8 mouse cellular contexts compared by ENCODE assay signal in the genomic region with DNA sequence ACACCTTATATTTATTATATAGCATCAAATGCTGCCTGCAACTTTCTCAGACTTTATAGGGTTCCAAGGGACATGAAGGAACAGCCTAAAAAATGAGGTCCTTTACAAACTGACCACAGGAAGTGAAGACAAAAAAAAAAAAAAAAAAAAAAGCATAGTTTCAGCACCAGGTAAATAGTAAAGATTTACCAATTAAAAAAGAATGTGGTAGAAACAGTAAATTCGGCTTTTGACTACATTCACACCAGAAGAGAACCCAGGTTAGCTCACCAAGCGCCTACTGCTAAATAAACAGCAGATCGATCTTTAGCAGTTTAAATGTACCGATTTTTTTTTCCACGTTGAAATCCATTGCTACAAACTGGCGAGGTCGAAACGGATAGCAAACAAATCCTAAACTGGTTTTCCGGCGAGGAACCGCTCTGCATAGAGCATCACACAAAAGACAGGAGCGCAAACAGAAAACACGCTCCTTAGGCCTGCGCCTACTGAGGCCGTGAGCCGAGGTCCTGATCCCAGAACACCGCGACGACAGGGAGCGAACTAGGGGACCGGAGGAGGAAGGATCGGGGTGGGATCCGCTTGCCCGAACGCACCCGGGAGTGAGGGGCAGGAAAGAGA. TPM values are rescaled to one million over a fixed set of nuclear protein-coding genes. Genes with fewer than 3 reads are reported as not detected.
DNase-seq lines count a peak whose midpoint lies in the region; ATAC-seq and TF ChIP-seq lines count a peak whose summit lies in the region.

No protein-coding gene starts in this region.

- peak; percentile 57 for ATAC-seq in heart, embryonic 12.5 days (ENCODE audit: insufficient number of reproducible peaks, low FRiP score)
- ATAC-seq in erythroblast, adult 5-6 weeks (replicated peaks; ENCODE audit: low FRiP score, poor library complexity, severe bottlenecking) = peak; percentile 39
- ATAC-seq in liver, embryonic 11.5 days (replicated peaks; ENCODE audit: low FRiP score) = peak; percentile 54
- peak; percentile 20; the same call in 1 of the 2 replicates for ATAC-seq in stomach, embryonic 15.5 days (ENCODE audit: insufficient read depth, low FRiP score, low read depth)

- dilution Hi-C loops in CH12.LX (cut with MboI; ENCODE audit: extremely low pct_ligation_motif_present, extremely low pct_unique_long_range_greater_than_20kb, low sequenced_read_pairs) = no loop called here

- under 1% methylated on average over 26 of the region's 26 CpGs for WGBS in heart, embryonic 12.5 days
- WGBS in liver, embryonic 11.5 days = under 1% methylated on average over 26 of the region's 26 CpGs
- under 1% methylated on average over 26 of the region's 26 CpGs for WGBS in stomach, embryonic 15.5 days

- no peak for TF ChIP-seq POLR2A in CH12.LX (IDR thresholded peaks at IDR 0.05; ENCODE audit: low read depth, low read length)

- no peak for TF ChIP-seq CTCF in CH12.LX (conservative IDR thresholded peaks at IDR 0.05 in 1 of 2, IDR thresholded peaks at IDR 0.05 in 1 of 2; ENCODE audit: low read depth in 2 of 2, low read length in 2 of 2)

- peak overlapping the region; percentile 93 for H3K27ac ChIP-seq in heart, embryonic 12.5 days (ENCODE audit: poor library complexity, severe bottlenecking)
- peak overlapping the region; percentile 76 for H3K27ac ChIP-seq in CH12.LX (ENCODE audit: insufficient read depth, low read depth)
- H3K27ac ChIP-seq in liver, embryonic 11.5 days (ENCODE audit: low read depth, low read length) = peak overlapping the region; percentile 96
- H3K27ac ChIP-seq in stomach, embryonic 15.5 days = peak overlapping the region; percentile 99

- TF ChIP-seq RAD21 in CH12.LX (IDR thresholded peaks at IDR 0.05; ENCODE audit: low read depth, low read length) = no peak

- H3K4me1 ChIP-seq in heart, embryonic 12.5 days (replicated peaks) = peaks cover 19% of the 10 kb centered on the region
- H3K4me1 ChIP-seq in CH12.LX (ENCODE audit: control insufficient read depth in 1 of 2, insufficient read depth in 2 of 2) = peaks cover 0 to 16% of the 10 kb centered on the region in 2 experiments; a peak in 2 of 4 replicates
- H3K4me1 ChIP-seq in liver, embryonic 11.5 days (replicated peaks; ENCODE audit: control insufficient read depth, insufficient read depth, low read length) = peaks cover 13% of the 10 kb centered on the region
- peaks cover 6% of the 10 kb centered on the region; the same call in 1 of the 2 replicates for H3K4me1 ChIP-seq in stomach, embryonic 15.5 days

- in situ Hi-C loops in CH12.LX (cut with MboI; ENCODE audit: low pct_ligation_motif_present, low pct_unique_long_range_greater_than_20kb, low sequenced_read_pairs) = no loop called here

- H3K4me3 ChIP-seq in heart, embryonic 12.5 days = peak overlapping the region; percentile 72
- peak overlapping the region; percentile 86 to 90 (median 87) for H3K4me3 ChIP-seq in CH12.LX (replicated peaks in 1 of 3; ENCODE audit: low read depth in 2 of 3, low read length in 2 of 3, poor library complexity in 1 of 3)
- H3K4me3 ChIP-seq in liver, embryonic 11.5 days (ENCODE audit: low read depth, low read length) = peak overlapping the region; percentile 74
- peak overlapping the region; percentile 89 for H3K4me3 ChIP-seq in stomach, embryonic 15.5 days (replicated peaks)

- H3K27me3 ChIP-seq in heart, embryonic 12.5 days (replicated peaks) = no peaks in the 10 kb centered on the region
- no peaks in the 10 kb centered on the region for H3K27me3 ChIP-seq in CH12.LX (replicated peaks)
- no peaks in the 10 kb centered on the region for H3K27me3 ChIP-seq in liver, embryonic 11.5 days (replicated peaks; ENCODE audit: control insufficient read depth, insufficient read depth, low read length)
- H3K27me3 ChIP-seq in stomach, embryonic 15.5 days (replicated peaks) = no peaks in the 10 kb centered on the region

- DNase-seq in heart, adult 11 months = no peak
- DNase-seq in CH12.LX (ENCODE audit: extremely low read depth) = peak; percentile 33
- no peak for DNase-seq in liver, embryonic 11.5 days (ENCODE audit: low spot score)
- no peak for DNase-seq in urinary bladder, postnatal 36 days (ENCODE audit: low spot score in 2 of 2)
- DNase-seq in kidney, postnatal 25 days = no peak

- H3K4me2 ChIP-seq in heart, embryonic 12.5 days = peak overlapping the region; percentile 68
- H3K4me2 ChIP-seq in CH12.LX (ENCODE audit: insufficient read depth, low read depth, poor library complexity, severe bottlenecking) = peak overlapping the region; percentile 86
- H3K4me2 ChIP-seq in liver, embryonic 11.5 days = peak overlapping the region; percentile 78
- H3K4me2 ChIP-seq in stomach, embryonic 15.5 days = peak overlapping the region; percentile 51

- H3K36me3 ChIP-seq in heart, embryonic 12.5 days = peaks cover 13% of the 10 kb centered on the region
- H3K36me3 ChIP-seq in CH12.LX (replicated peaks in 1 of 2; ENCODE audit: control insufficient read depth in 1 of 2, insufficient read depth in 1 of 2, low read length in 1 of 2) = peaks cover 0 to 14% of the 10 kb centered on the region in 2 experiments
- peaks cover 2% of the 10 kb centered on the region; the same call in 1 of the 2 replicates for H3K36me3 ChIP-seq in liver, embryonic 11.5 days (ENCODE audit: control insufficient read depth, insufficient read depth, low read length)
- 0 out of 2 replicates have a peak, but pooled peaks cover 4% of the 10 kb centered on the region for H3K36me3 ChIP-seq in stomach, embryonic 15.5 days

- TF ChIP-seq EP300 in CH12.LX (IDR thresholded peaks at IDR 0.05; ENCODE audit: low read length) = no peak

- peaks cover 23% of the 10 kb centered on the region for H3K79me2 ChIP-seq in CH12.LX (replicated peaks; ENCODE audit: control insufficient read depth, extremely low read depth, insufficient read depth, poor library complexity, severe bottlenecking)

- H3K9ac ChIP-seq in heart, embryonic 12.5 days = peak overlapping the region; percentile 85
- peak overlapping the region; percentile 76 for H3K9ac ChIP-seq in CH12.LX (ENCODE audit: insufficient read depth, low read depth)
- peak overlapping the region; percentile 86 for H3K9ac ChIP-seq in liver, embryonic 11.5 days (ENCODE audit: low read depth, low read length)
- H3K9ac ChIP-seq in stomach, embryonic 15.5 days = peak overlapping the region; percentile 96

- H3K9me3 ChIP-seq in heart, embryonic 12.5 days (replicated peaks) = peaks cover 3% of the 10 kb centered on the region; the same call in 1 of the 2 replicates
- no peaks in the 10 kb centered on the region for H3K9me3 ChIP-seq in CH12.LX (replicated peaks; ENCODE audit: low read length)
- no peaks in the 10 kb centered on the region for H3K9me3 ChIP-seq in liver, embryonic 11.5 days (ENCODE audit: control insufficient read depth, low read length)
- H3K9me3 ChIP-seq in stomach, embryonic 15.5 days = no peaks in the 10 kb centered on the region

TF ChIP-seq in CH12.LX, 34 proteins besides CTCF, POLR2A, EP300 and RAD21:
- TF ChIP-seq UBTF (IDR thresholded peaks at IDR 0.05; ENCODE audit: low read depth, low read length) (no peak), TBP (conservative IDR thresholded peaks at IDR 0.05; ENCODE audit: low read depth, low read length) (0 out of 2 replicates have a peak, but pooled peaks have one; percentile 25), BHLHE40 (IDR thresholded peaks at IDR 0.05; ENCODE audit: low read depth, low read length) (no peak), JUN (IDR thresholded peaks at IDR 0.05; ENCODE audit: insufficient read depth, low read depth, low read length) (no peak), NRF1 (IDR thresholded peaks at IDR 0.05; ENCODE audit: low read depth, low read length) (no peak), MEF2A (IDR thresholded peaks at IDR 0.05; ENCODE audit: borderline replicate concordance, low read depth, low read length) (no peak), SIN3A (IDR thresholded peaks at IDR 0.05; ENCODE audit: low read length) (peak; percentile 44; the same call in 1 of the 2 replicates), ZNF384 (IDR thresholded peaks at IDR 0.05; ENCODE audit: low read depth, low read length) (peak; percentile 90), MAX (IDR thresholded peaks at IDR 0.05; ENCODE audit: low read length) (no peak), ETS1 (conservative IDR thresholded peaks at IDR 0.05; ENCODE audit: low read depth, low read length) (no peak), ZC3H11A (IDR thresholded peaks at IDR 0.05; ENCODE audit: low read depth, low read length) (no peak), MXI1 (IDR thresholded peaks at IDR 0.05; ENCODE audit: low read depth, low read length) (no peak)

RNA-seq across cellular contexts. Expression of a gene that starts 0.9 kb away (rescaled TPM):
- 91.2 and 94.3 TPM in 2 replicates for polyA plus RNA-seq in heart, embryonic 12.5 days (2016; fragmentation: Nextera tagmentation; extraction: Ambion mirVana)
- total RNA-seq in CH12.LX (2012; rRNA removed) = 19.3 and 21.6 TPM in 2 replicates
- 13.6 and 13.8 TPM in 2 replicates for total RNA-seq in CH12.LX (2014; rRNA removed)
- polyA plus RNA-seq in CH12.LX (2012; ENCODE audit: insufficient read length, low read depth) = 32.2 and 32.4 TPM in 2 replicates
- total RNA-seq in erythroblast, adult 5-6 weeks (2015; ENCODE audit: low replicate concordance) = 13.8 and 14.0 TPM in 2 replicates
- total RNA-seq in erythroblast, adult 5-6 weeks (2017; ENCODE audit: low replicate concordance) = 27.9 and 33.1 TPM in 2 replicates
- 36.4 and 40.1 TPM in 2 replicates for polyA plus RNA-seq in liver, embryonic 11.5 days (2014; fragmentation: Nextera tagmentation; extraction: Ambion mirVana)
- polyA plus RNA-seq in stomach, embryonic 15.5 days (2015; fragmentation: Nextera tagmentation; extraction: Ambion mirVana) = 63.4 and 63.7 TPM in 2 replicates

RNA-seq across cellular contexts. Expression of a gene that starts 41.9 kb away (rescaled TPM):
- polyA plus RNA-seq in heart, embryonic 12.5 days (2016; fragmentation: Nextera tagmentation; extraction: Ambion mirVana) = 45.1 and 48.0 TPM in 2 replicates
- total RNA-seq in CH12.LX (2012; rRNA removed) (53.1 and 63.2 TPM in 2 replicates), CH12.LX (2014; rRNA removed) (63.6 and 68.3 TPM in 2 replicates)
- 56.7 and 64.5 TPM in 2 replicates for polyA plus RNA-seq in CH12.LX (2012; ENCODE audit: insufficient read length, low read depth)
- 25.9 and 29.0 TPM in 2 replicates for total RNA-seq in erythroblast, adult 5-6 weeks (2015; ENCODE audit: low replicate concordance)
- 44.0 and 45.0 TPM in 2 replicates for total RNA-seq in erythroblast, adult 5-6 weeks (2017; ENCODE audit: low replicate concordance)
- 81.6 and 96.1 TPM in 2 replicates for polyA plus RNA-seq in liver, embryonic 11.5 days (2014; fragmentation: Nextera tagmentation; extraction: Ambion mirVana)
- polyA plus RNA-seq in stomach, embryonic 15.5 days (2015; fragmentation: Nextera tagmentation; extraction: Ambion mirVana) = 45.2 and 52.3 TPM in 2 replicates
